Mouse (Mus musculus): ENCODE measurements around the gene Hmbs.

Hmbs gene

GRCm38 (mm10) chr9:44287003-44287400 is 57.0 kb downstream of the Hmbs start:
- DNase-seq = no peak

Data from thymus, postnatal 4 days (tissue).